Mouse (Mus musculus): ENCODE data around the gene Add1. TPM values are rescaled to one million over a fixed set of nuclear protein-coding genes. Genes with fewer than 3 reads are reported as not detected.

Add1 gene
- polyA plus RNA-seq, 1 experiment from 2014 or later: 224 TPM

- peaks cover 8% of the 10 kb centered on the region for H3K4me1 ChIP-seq (replicated peaks; ENCODE audit: control insufficient read depth, insufficient read depth, low read length)
- H3K9ac ChIP-seq (replicated peaks; ENCODE audit: low read depth, low read length): no peak overlapping the region
- no peak overlapping the region for H3K4me2 ChIP-seq (ENCODE audit: low read length)
- H3K27me3 ChIP-seq (replicated peaks; ENCODE audit: control insufficient read depth, insufficient read depth, low read length): no peaks in the 10 kb centered on the region
- H3K9me3 ChIP-seq (ENCODE audit: control insufficient read depth, low read length): no peaks in the 10 kb centered on the region
- 88% methylated on average over 9 of the region's 9 CpGs for WGBS
- ATAC-seq: no peak
- H3K4me3 ChIP-seq (replicated peaks; ENCODE audit: low read length): no peak overlapping the region
- H3K27ac ChIP-seq (ENCODE audit: low read length): no peak overlapping the region
- peaks cover 39% of the 10 kb centered on the region for H3K36me3 ChIP-seq (ENCODE audit: control insufficient read depth, insufficient read depth)
Measured at GRCm38 (mm10) chr5:34654881-34655280, 81.4 kb downstream of the Add1 start.

DNA sequence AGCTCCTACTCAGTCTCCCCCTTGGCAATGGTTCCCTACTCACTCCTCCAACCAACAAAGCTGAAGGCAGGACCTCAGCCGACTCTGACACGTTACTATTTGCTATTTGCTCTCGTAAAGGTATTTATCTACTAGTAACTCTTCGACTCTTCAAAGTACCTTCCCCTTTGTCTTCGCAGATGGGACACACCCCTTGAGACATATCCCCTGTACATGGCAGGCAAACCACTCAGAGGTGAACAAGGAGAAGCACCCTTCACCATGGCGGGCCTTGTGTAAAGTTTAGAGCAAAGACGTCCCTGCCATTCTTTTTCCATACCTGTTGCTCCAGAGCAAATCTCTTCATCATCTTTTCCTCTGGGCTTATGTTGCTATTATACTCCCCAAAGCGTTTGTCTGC is 84.1 kb downstream of the Add1 start:
- no peak overlapping the region for H3K4me3 ChIP-seq (replicated peaks; ENCODE audit: low read length)
- H3K27me3 ChIP-seq (replicated peaks; ENCODE audit: control insufficient read depth, insufficient read depth, low read length): no peaks in the 10 kb centered on the region
- H3K9me3 ChIP-seq (ENCODE audit: control insufficient read depth, low read length): no peaks in the 10 kb centered on the region
- H3K9ac ChIP-seq (replicated peaks; ENCODE audit: low read depth, low read length): no peak overlapping the region
- no peak for ATAC-seq
- WGBS: 95% methylated on average over 8 of the region's 8 CpGs
- no peak overlapping the region for H3K27ac ChIP-seq (ENCODE audit: low read length)
- H3K4me2 ChIP-seq (ENCODE audit: low read length): no peak overlapping the region
- peaks cover 14% of the 10 kb centered on the region for H3K4me1 ChIP-seq (replicated peaks; ENCODE audit: control insufficient read depth, insufficient read depth, low read length)
- H3K36me3 ChIP-seq (ENCODE audit: control insufficient read depth, insufficient read depth): peaks cover 22% of the 10 kb centered on the region

GRCm38 (mm10) chr5:34659686-34660590 is 86.5 kb downstream of the Add1 start, which contains the start of the genes Nop14 and Grk4:
TSS of gene Nop14 (minus strand) at chr5:34660148.
TSS of gene Grk4 (plus strand) at chr5:34660379.
- under 1% methylated on average over 60 of the region's 60 CpGs for WGBS
- Histone ChIP-seq H3K4me3 (replicated peaks; ENCODE audit: low read length) (peak within 1 kb of the TSS; percentile 76), H3K27me3 (replicated peaks; ENCODE audit: control insufficient read depth, insufficient read depth, low read length) (no peaks in the 10 kb centered on the region), H3K4me2 (ENCODE audit: low read length) (peak within 1 kb of the TSS; percentile 79), H3K9me3 (ENCODE audit: control insufficient read depth, low read length) (no peaks in the 10 kb centered on the region), H3K36me3 (ENCODE audit: control insufficient read depth, insufficient read depth) (peaks cover 16% of the 10 kb centered on the region), H3K4me1 (replicated peaks; ENCODE audit: control insufficient read depth, insufficient read depth, low read length) (peaks cover 14% of the 10 kb centered on the region), H3K9ac (replicated peaks; ENCODE audit: low read depth, low read length) (peak within 1 kb of the TSS; percentile 73), H3K27ac (ENCODE audit: low read length) (peak within 1 kb of the TSS; percentile 84)
- ATAC-seq: peak; percentile 100

GRCm38 (mm10) chr5:34660591-34661130 is 87.2 kb downstream of the Add1 start:
- H3K36me3 ChIP-seq (ENCODE audit: control insufficient read depth, insufficient read depth): peaks cover 9% of the 10 kb centered on the region
- peak overlapping the region; percentile 84 for H3K27ac ChIP-seq (ENCODE audit: low read length)
- H3K4me1 ChIP-seq (replicated peaks; ENCODE audit: control insufficient read depth, insufficient read depth, low read length): peaks cover 14% of the 10 kb centered on the region
- no peaks in the 10 kb centered on the region for H3K27me3 ChIP-seq (replicated peaks; ENCODE audit: control insufficient read depth, insufficient read depth, low read length)
- H3K4me2 ChIP-seq (ENCODE audit: low read length): peak overlapping the region; percentile 66
- under 1% methylated on average over 57 of the region's 57 CpGs for WGBS
- peak overlapping the region; percentile 76 for H3K4me3 ChIP-seq (replicated peaks; ENCODE audit: low read length)
- H3K9me3 ChIP-seq (ENCODE audit: control insufficient read depth, low read length): no peaks in the 10 kb centered on the region
- no peak for ATAC-seq
- H3K9ac ChIP-seq (replicated peaks; ENCODE audit: low read depth, low read length): peak overlapping the region; percentile 73

- Histone ChIP-seq H3K27ac (ENCODE audit: low read length) (no peak overlapping the region), H3K9me3 (ENCODE audit: control insufficient read depth, low read length) (no peaks in the 10 kb centered on the region), H3K4me1 (replicated peaks; ENCODE audit: control insufficient read depth, insufficient read depth, low read length) (peaks cover 14% of the 10 kb centered on the region), H3K27me3 (replicated peaks; ENCODE audit: control insufficient read depth, insufficient read depth, low read length) (no peaks in the 10 kb centered on the region), H3K9ac (replicated peaks; ENCODE audit: low read depth, low read length) (no peak overlapping the region), H3K4me2 (ENCODE audit: low read length) (no peak overlapping the region), H3K36me3 (ENCODE audit: control insufficient read depth, insufficient read depth) (no peaks in the 10 kb centered on the region), H3K4me3 (replicated peaks; ENCODE audit: low read length) (no peak overlapping the region)
- WGBS: 88% methylated on average over 4 of the region's 4 CpGs
- no peak for ATAC-seq
Measured at GRCm38 (mm10) chr5:34661909-34662308, 88.4 kb downstream of the Add1 start.

- no peak for ATAC-seq
- peaks cover 14% of the 10 kb centered on the region for H3K4me1 ChIP-seq (replicated peaks; ENCODE audit: control insufficient read depth, insufficient read depth, low read length)
- no peak overlapping the region for H3K4me2 ChIP-seq (ENCODE audit: low read length)
- no peak overlapping the region for H3K27ac ChIP-seq (ENCODE audit: low read length)
- no peaks in the 10 kb centered on the region for H3K9me3 ChIP-seq (ENCODE audit: control insufficient read depth, low read length)
- no peak overlapping the region for H3K9ac ChIP-seq (replicated peaks; ENCODE audit: low read depth, low read length)
- no peaks in the 10 kb centered on the region for H3K27me3 ChIP-seq (replicated peaks; ENCODE audit: control insufficient read depth, insufficient read depth, low read length)
- 97% methylated on average over 2 of the region's 2 CpGs for WGBS
- no peak overlapping the region for H3K4me3 ChIP-seq (replicated peaks; ENCODE audit: low read length)
- no peaks in the 10 kb centered on the region for H3K36me3 ChIP-seq (ENCODE audit: control insufficient read depth, insufficient read depth)
Measured at GRCm38 (mm10) chr5:34663231-34663630, 89.8 kb downstream of the Add1 start.

DNA sequence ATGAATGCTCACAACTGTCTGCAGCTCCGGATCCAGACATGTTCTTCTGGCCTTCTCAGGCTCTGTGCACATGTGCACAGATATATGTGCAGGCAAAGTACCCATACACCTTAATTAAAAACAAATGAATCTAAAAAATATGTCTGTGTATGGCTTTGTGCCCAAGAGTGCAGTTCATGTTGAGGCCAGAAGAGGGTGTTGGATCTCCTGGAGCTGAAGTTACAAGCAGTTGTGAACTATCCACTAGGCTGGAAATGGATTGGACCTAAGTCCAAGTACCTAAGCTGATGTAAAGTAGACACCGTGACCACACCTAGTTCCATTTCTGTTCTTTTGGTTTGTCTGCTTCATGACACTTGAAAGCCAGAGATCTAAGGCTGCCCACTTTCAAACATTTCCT is 96.0 kb downstream of the Add1 start:
- Histone ChIP-seq H3K36me3 (ENCODE audit: control insufficient read depth, insufficient read depth) (no peaks in the 10 kb centered on the region), H3K9ac (replicated peaks; ENCODE audit: low read depth, low read length) (no peak overlapping the region), H3K4me2 (ENCODE audit: low read length) (no peak overlapping the region), H3K27me3 (replicated peaks; ENCODE audit: control insufficient read depth, insufficient read depth, low read length) (no peaks in the 10 kb centered on the region), H3K27ac (ENCODE audit: low read length) (no peak overlapping the region), H3K9me3 (ENCODE audit: control insufficient read depth, low read length) (no peaks in the 10 kb centered on the region), H3K4me1 (replicated peaks; ENCODE audit: control insufficient read depth, insufficient read depth, low read length) (no peaks in the 10 kb centered on the region), H3K4me3 (replicated peaks; ENCODE audit: low read length) (no peak overlapping the region)
- WGBS: 78% methylated on average over 2 of the region's 2 CpGs
- ATAC-seq: no peak

DNA sequence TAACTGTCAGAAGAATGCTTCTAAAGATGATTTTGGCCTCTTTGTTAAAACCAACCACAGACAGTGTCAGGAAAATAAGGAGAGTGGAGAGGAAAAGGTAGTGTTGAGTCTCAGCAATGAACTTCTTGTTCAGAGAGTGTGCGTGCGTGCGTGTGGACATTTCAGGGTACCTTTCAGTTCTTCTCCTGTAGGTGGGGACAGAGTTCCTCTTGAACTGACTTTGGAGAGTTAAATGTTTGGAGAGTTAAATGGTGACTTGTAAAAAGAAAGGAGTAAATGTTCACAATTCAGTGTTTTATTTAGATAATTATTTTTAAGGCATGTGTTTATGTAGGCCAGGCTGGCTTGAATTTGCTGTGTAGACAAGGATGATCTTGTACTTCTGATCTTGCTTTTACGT is 96.8 kb downstream of the Add1 start:
- no peak for ATAC-seq
- no peak overlapping the region for H3K4me3 ChIP-seq (replicated peaks; ENCODE audit: low read length)
- no peak overlapping the region for H3K9ac ChIP-seq (replicated peaks; ENCODE audit: low read depth, low read length)
- H3K9me3 ChIP-seq (ENCODE audit: control insufficient read depth, low read length): no peaks in the 10 kb centered on the region
- H3K4me1 ChIP-seq (replicated peaks; ENCODE audit: control insufficient read depth, insufficient read depth, low read length): no peaks in the 10 kb centered on the region
- H3K4me2 ChIP-seq (ENCODE audit: low read length): no peak overlapping the region
- no peaks in the 10 kb centered on the region for H3K27me3 ChIP-seq (replicated peaks; ENCODE audit: control insufficient read depth, insufficient read depth, low read length)
- no peaks in the 10 kb centered on the region for H3K36me3 ChIP-seq (ENCODE audit: control insufficient read depth, insufficient read depth)
- H3K27ac ChIP-seq (ENCODE audit: low read length): no peak overlapping the region
- WGBS: 79% methylated on average over 4 of the region's 4 CpGs
